Mouse (Mus musculus) CD4-positive, CD25-positive, alpha-beta regulatory T cell, adult 4 months (primary cell): ENCODE results near the gene Slpi. TPM values are rescaled to one million over a fixed set of nuclear protein-coding genes. Genes with fewer than 3 reads are reported as not detected.
"Not testable (repeated sequence)": the region's sequence is repeated elsewhere in the genome, so short reads cannot be mapped to it uniquely, and the experiment has no call there.

Source experiments
- ATAC-seq: one replicate; pipeline ENCODE4 v1.8.0; 2017
- polyA plus RNA-seq, 2 experiments: library from polyadenylated mRNA; unstranded; fragments of 100-300 nt; shearing (Covaris generic); gene quantifications; one replicate each; pipeline ENCODE4 v1.2.1; 2017

The Slpi gene
- polyA plus RNA-seq, 2 experiments from 2014 or later: 0.75 to 1.1 TPM

- ATAC-seq: no peak
Observed at GRCm38 (mm10) chr2:164377478-164378426, 11.1 kb downstream of the Slpi start.

- ATAC-seq: no peak
Observed at GRCm38 (mm10) chr2:164373187-164373586, 15.7 kb downstream of the Slpi start.

GRCm38 (mm10) chr2:164372408-164373053 lies 16.4 kb downstream of the Slpi start:
- ATAC-seq: no peak

GRCm38 (mm10) chr2:164371371-164371770 lies 17.5 kb downstream of the Slpi start:
- no peak for ATAC-seq

- ATAC-seq: no peak
Observed at GRCm38 (mm10) chr2:164368620-164369105, 20.2 kb downstream of the Slpi start.

- no peak for ATAC-seq
Observed at GRCm38 (mm10) chr2:164366947-164367346, 21.9 kb downstream of the Slpi start.

- ATAC-seq: no peak
Observed at GRCm38 (mm10) chr2:164360974-164361657, 27.8 kb downstream of the Slpi start.

GRCm38 (mm10) chr2:164359668-164360067 lies 29.2 kb downstream of the Slpi start:
- no peak for ATAC-seq

- no peak for ATAC-seq
Observed at GRCm38 (mm10) chr2:164359031-164359430, 29.9 kb downstream of the Slpi start.

- no peak for ATAC-seq
Observed at GRCm38 (mm10) chr2:164358373-164358772, 30.5 kb downstream of the Slpi start.

GRCm38 (mm10) chr2:164356177-164356967 lies 32.5 kb downstream of the Slpi start:
- no peak for ATAC-seq

- no peak for ATAC-seq
Observed at GRCm38 (mm10) chr2:164353356-164353755, 35.5 kb downstream of the Slpi start.

GRCm38 (mm10) chr2:164352697-164353096 lies 36.2 kb downstream of the Slpi start:
- no peak for ATAC-seq

GRCm38 (mm10) chr2:164348980-164349379 lies 39.9 kb downstream of the Slpi start:
- no peak for ATAC-seq

- not testable (repeated sequence) for ATAC-seq
Observed at GRCm38 (mm10) chr2:164347697-164348096, 41.2 kb downstream of the Slpi start.

- ATAC-seq: not testable (repeated sequence)
Observed at GRCm38 (mm10) chr2:164343732-164344131, 45.2 kb downstream of the Slpi start.

GRCm38 (mm10) chr2:164332440-164332839 lies 56.5 kb downstream of the Slpi start, which contains the start of gene Svs5:
TSS of gene Svs5 (plus strand) at chr2:164332740.
- ATAC-seq: not testable (repeated sequence)

GRCm38 (mm10) chr2:164320983-164321382 lies 67.9 kb downstream of the Slpi start:
- no peak for ATAC-seq

- not testable (repeated sequence) for ATAC-seq
Observed at GRCm38 (mm10) chr2:164316451-164316850, 72.4 kb downstream of the Slpi start, which contains the start of gene Svs6. TSS of gene Svs6 (plus strand) at chr2:164316751.

GRCm38 (mm10) chr2:164315460-164315859 lies 73.4 kb downstream of the Slpi start:
- ATAC-seq: not testable (repeated sequence)

GRCm38 (mm10) chr2:164312599-164312998 lies 76.3 kb downstream of the Slpi start:
- no peak for ATAC-seq
